In genomic region chr11:30291155-30291554, GRCm38 (mm10) we compare ENCODE assay signal across 9 mouse cellular contexts. TPM values are rescaled to one million over a fixed set of nuclear protein-coding genes. Genes with fewer than 3 reads are reported as not detected.
DNase-seq lines count a peak whose midpoint lies in the region; ATAC-seq and TF ChIP-seq lines count a peak whose summit lies in the region.
"Had no signal": no experiment of that assay in that cellular context is flagged by ENCODE, and none has a peak within 500 bp of the region (broad histone marks: within the 10 kb centered on the region; RNA-seq: fewer than 3 reads in every experiment).

No protein-coding gene starts in this region.

- peak overlapping the region; percentile 59; the same call in 1 of the 2 replicates for H3K9ac ChIP-seq in heart, adult 2 months (ENCODE audit: low read depth, low read length)
- H3K9ac ChIP-seq in stomach, postnatal 0 days (ENCODE audit: low read length), result no peak overlapping the region
- H3K9ac ChIP-seq: liver, embryonic 15.5 days had no signal

- peak overlapping the region; percentile 82 for H3K27ac ChIP-seq in heart, adult 2 months
- H3K27ac ChIP-seq in stomach, postnatal 0 days (replicated peaks), result peak overlapping the region; percentile 59
- H3K27ac ChIP-seq: liver, embryonic 15.5 days had no signal

- peak; percentile 100 for TF ChIP-seq EP300 in heart, adult 2 months (IDR thresholded peaks at IDR 0.05; ENCODE audit: insufficient read depth, low read depth, low read length)
- no peak for TF ChIP-seq EP300 in stomach, postnatal 0 days (optimal IDR thresholded peaks at IDR 0.05)

- H3K9me3 ChIP-seq in stomach, postnatal 0 days (ENCODE audit: control insufficient read depth, low read length), result no peaks in the 10 kb centered on the region
- H3K9me3 ChIP-seq: liver, embryonic 15.5 days had no signal

- H3K4me2 ChIP-seq in stomach, postnatal 0 days (replicated peaks; ENCODE audit: low read depth), result no peak overlapping the region
- H3K4me2 ChIP-seq: liver, embryonic 15.5 days had no signal

- H3K79me2 ChIP-seq in heart, adult 2 months (replicated peaks; ENCODE audit: control insufficient read depth, insufficient read depth, low read length), result no peaks in the 10 kb centered on the region

- H3K36me3 ChIP-seq in heart, adult 2 months (ENCODE audit: control insufficient read depth, insufficient read depth, low read length), result peaks cover 38% of the 10 kb centered on the region
- no peaks in the 10 kb centered on the region for H3K36me3 ChIP-seq in stomach, postnatal 0 days (ENCODE audit: control insufficient read depth, insufficient read depth, low read length)
- H3K36me3 ChIP-seq: liver, embryonic 15.5 days had no signal

- no peak for TF ChIP-seq CTCF in heart, adult 2 months (IDR thresholded peaks at IDR 0.05)
- no peak for TF ChIP-seq CTCF in stomach, postnatal 0 days (IDR thresholded peaks at IDR 0.05; ENCODE audit: low read depth)

- peak; percentile 74; the same call in 1 of the 2 replicates for ATAC-seq in stomach, postnatal 0 days (ENCODE audit: low FRiP score, low TSS enrichment)
- ATAC-seq in erythroid progenitor cell, adult 5-6 weeks (replicated peaks; ENCODE audit: low FRiP score, poor library complexity, severe bottlenecking), result no peak

- WGBS in heart, adult 2 months, result 24% methylated on average over 8 of the region's 8 CpGs
- WGBS in stomach, postnatal 0 days, result 17% methylated on average over 8 of the region's 8 CpGs

- H3K4me1 ChIP-seq in heart, adult 2 months (ENCODE audit: control insufficient read depth, insufficient read depth, low read length), result peaks cover 28% of the 10 kb centered on the region
- no peaks in the 10 kb centered on the region; the same call in 1 of the 2 replicates for H3K4me1 ChIP-seq in stomach, postnatal 0 days (replicated peaks; ENCODE audit: control insufficient read depth, insufficient read depth)
- H3K4me1 ChIP-seq: liver, embryonic 15.5 days had no signal

- peak; percentile 78 for TF ChIP-seq POLR2A in heart, adult 2 months (IDR thresholded peaks at IDR 0.05; ENCODE audit: insufficient read depth, low read depth, low read length)

- intact Hi-C loops in heart, adult 2 months (cut with DNase I), result loop anchor here (1.0 to 5.0 kb wide), 4 partner anchors 36 to 226 kb away; no protein-coding TSS in a partner anchor
- intact Hi-C loops in left cerebral cortex, postnatal 36 days (cut with DNase I), result loop anchor here (5.0 kb wide), 1 partner anchor 76 kb away; no protein-coding TSS in a partner anchor

- H3K27me3 ChIP-seq in heart, adult 2 months (ENCODE audit: control insufficient read depth, insufficient read depth, low read length), result no peaks in the 10 kb centered on the region
- no peaks in the 10 kb centered on the region for H3K27me3 ChIP-seq in stomach, postnatal 0 days (ENCODE audit: control insufficient read depth, insufficient read depth, low read length)
- H3K27me3 ChIP-seq: liver, embryonic 15.5 days had no signal

- peak overlapping the region; percentile 15; the same call in 1 of the 2 replicates for H3K4me3 ChIP-seq in heart, adult 2 months
- no peak overlapping the region for H3K4me3 ChIP-seq in stomach, postnatal 0 days (ENCODE audit: low read depth, low read length)
- H3K4me3 ChIP-seq: liver, embryonic 15.5 days had no signal

- peak; percentile 13 for DNase-seq in ovary, postnatal 36 days (ENCODE audit: low spot score)
- no peak for DNase-seq in ovary, postnatal 10 days (ENCODE audit: low spot score)
- DNase-seq in heart, adult 2 months, result peak; percentile 73 to 86
- DNase-seq in kidney, postnatal 25 days, result peak; percentile 65 to 87
- DNase-seq in stomach, postnatal 0 days (ENCODE audit: low spot score), result no peak
- no peak for DNase-seq in layer of hippocampus, adult 9-10 months (ENCODE audit: low spot score)
- no peak for DNase-seq in left cerebral cortex, postnatal 36 days (ENCODE audit: low spot score in 2 of 2)

RNA-seq across cellular contexts. Expression of gene Sptbn1, which starts 23.2 kb away (rescaled TPM):
- 100 to 1,000 TPM; 509 to 570 TPM for total RNA-seq in heart, adult 2 months (2021)
- polyA plus RNA-seq in heart, adult 2 months (2012; rRNA removed), result 169 and 246 TPM in 2 replicates
- 57.2 and 57.4 TPM in 2 replicates for polyA plus RNA-seq in stomach, postnatal 0 days (2015; fragmentation: Nextera tagmentation; extraction: Ambion mirVana)
- 16.6 and 23.5 TPM in 2 replicates for total RNA-seq in erythroid progenitor cell, adult 5-6 weeks (2015; ENCODE audit: low replicate concordance)
- total RNA-seq in erythroid progenitor cell, adult 5-6 weeks (2017; ENCODE audit: low replicate concordance), result 13.2 and 14.6 TPM in 2 replicates
- total RNA-seq in left cerebral cortex, postnatal 36 days (2021), result 100 to 1,000 TPM; 587 to 631 TPM

Comparison
In these comparisons a context has a peak if more than half of its experiments do, and no peak if none do; other contexts are left out.
1. DNase-seq: peak in ovary, postnatal 36 days (single experiment), heart, adult 2 months (2 of 2) and kidney, postnatal 25 days (2 of 2); none in ovary, postnatal 10 days (single experiment), stomach, postnatal 0 days (single experiment), layer of hippocampus, adult 9-10 months (single experiment) and left cerebral cortex, postnatal 36 days (0 of 2).
2. RNA of gene Sptbn1, which starts 23.2 kb away (total RNA-seq): 587 to 631 TPM in left cerebral cortex, postnatal 36 days and 509 to 570 TPM in heart, adult 2 months; 13.2 to 23.5 TPM in erythroid progenitor cell, adult 5-6 weeks; every median in the first group is over 10 times any median in the second.